Mouse (Mus musculus): ENCODE results near the gene Map7. TPM values are rescaled to one million over a fixed set of nuclear protein-coding genes. Genes with fewer than 3 reads are reported as not detected.

Map7 gene
- 7.7 and 8.1 TPM in 2 replicates for polyA plus RNA-seq (2015; fragmentation: Nextera tagmentation; extraction: Ambion mirVana)

DNA sequence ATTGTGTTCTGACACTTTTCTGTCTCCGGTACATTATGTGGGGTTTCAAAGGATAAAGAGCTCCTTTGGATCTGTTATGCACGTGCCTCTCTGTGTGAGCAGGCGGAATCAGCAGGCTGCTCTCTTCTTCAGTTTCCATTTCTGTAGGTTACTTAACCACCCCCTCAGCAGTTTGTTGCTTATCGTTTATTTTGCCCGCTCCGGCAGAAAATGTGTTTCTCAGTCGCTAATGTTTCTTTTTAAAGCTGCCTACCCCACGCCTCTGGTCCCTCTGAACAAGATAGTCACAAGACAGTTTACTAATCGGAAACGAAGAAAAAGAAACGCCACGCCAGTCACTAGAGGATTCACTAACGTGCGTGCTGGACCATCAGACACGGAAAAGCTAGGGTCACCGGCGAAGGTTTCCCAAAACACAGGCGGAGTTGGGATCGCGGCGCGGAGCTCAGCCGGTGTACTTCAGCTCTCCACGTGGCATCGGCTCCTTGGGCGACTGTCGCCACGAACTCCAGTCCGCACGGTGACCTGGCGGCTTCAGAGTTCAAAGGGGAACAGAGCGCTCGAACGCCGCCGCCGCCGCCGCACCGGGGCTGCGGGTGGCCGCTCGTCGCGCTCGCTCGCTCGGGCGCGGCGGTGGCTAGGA, at the start of gene Map7:
Gene Map7, plus strand, starts transcription at position 342 of the 643 bp plus-strand sequence.

DNA sequence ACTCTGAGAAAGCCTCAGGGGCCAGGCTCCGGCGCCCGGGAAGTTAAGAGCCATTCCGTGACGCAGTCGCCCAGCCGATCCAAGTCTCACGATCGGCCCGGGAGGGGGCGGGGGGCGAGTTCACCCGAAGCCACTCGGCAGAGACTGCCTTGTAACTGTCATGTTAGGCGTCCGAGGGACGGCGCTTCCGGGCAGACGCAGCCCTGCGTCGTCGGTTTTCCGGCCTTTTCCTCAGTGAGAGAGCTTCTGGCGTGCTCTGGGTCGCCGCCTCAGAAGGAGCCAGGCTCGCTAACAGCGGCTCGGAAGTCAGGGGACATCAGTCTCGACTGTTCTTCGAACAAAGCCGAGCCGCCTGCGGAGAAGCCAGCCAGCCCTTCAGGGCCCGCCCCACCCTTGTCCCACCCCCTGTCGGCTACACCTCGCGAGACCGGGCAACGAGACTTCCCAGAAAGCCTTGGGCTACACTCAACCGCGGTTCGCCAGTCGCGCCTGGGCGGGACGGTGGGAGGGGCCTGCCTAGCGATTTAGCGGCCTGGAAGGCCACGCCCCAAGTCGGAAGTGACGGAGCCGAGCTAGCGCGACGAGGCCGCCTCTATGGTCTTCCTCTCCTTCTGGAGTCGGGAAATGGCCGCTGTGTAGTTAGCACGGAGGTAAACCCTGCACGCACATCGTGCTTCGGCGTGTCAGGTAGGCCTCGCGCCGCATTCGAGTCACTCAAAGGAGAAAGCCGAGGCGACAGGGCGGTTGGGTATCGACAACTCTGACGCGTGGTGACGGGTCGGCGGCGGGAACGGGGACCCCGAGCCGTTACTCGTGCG, 163.9 kb downstream of the Map7 start, which contains the start of gene Bclaf1:
Gene Bclaf1, plus strand, starts transcription at position 552 of the 818 bp plus-strand sequence.

Small RNA genes lying within 50 kb of the gene (microRNA-seq; reads per million reads assigned to microRNA genes)
- gene Mir6413, result not detected

Other genes with a start within 250 kb of the Map7 start
- 43.8 and 48.3 TPM in 2 replicates for gene Pex7, start 240.8 kb upstream of the Map7 start, polyA plus RNA-seq (2015; fragmentation: Nextera tagmentation; extraction: Ambion mirVana)
- gene Map3k5, start 214.0 kb upstream of the Map7 start, polyA plus RNA-seq (2015; fragmentation: Nextera tagmentation; extraction: Ambion mirVana), result 1.9 and 2.1 TPM in 2 replicates
- gene Bclaf1, start 164.0 kb downstream of the Map7 start, polyA plus RNA-seq (2015; fragmentation: Nextera tagmentation; extraction: Ambion mirVana), result 71.6 and 79.9 TPM in 2 replicates
- 0.22 and 0.24 TPM in 2 replicates for gene Mtfr2, start 199.3 kb downstream of the Map7 start, polyA plus RNA-seq (2015; fragmentation: Nextera tagmentation; extraction: Ambion mirVana)

Measured in neural tube, postnatal 0 days (tissue).